Comparison of ENCODE assay signal across 8 mouse cellular contexts in the genomic region with DNA sequence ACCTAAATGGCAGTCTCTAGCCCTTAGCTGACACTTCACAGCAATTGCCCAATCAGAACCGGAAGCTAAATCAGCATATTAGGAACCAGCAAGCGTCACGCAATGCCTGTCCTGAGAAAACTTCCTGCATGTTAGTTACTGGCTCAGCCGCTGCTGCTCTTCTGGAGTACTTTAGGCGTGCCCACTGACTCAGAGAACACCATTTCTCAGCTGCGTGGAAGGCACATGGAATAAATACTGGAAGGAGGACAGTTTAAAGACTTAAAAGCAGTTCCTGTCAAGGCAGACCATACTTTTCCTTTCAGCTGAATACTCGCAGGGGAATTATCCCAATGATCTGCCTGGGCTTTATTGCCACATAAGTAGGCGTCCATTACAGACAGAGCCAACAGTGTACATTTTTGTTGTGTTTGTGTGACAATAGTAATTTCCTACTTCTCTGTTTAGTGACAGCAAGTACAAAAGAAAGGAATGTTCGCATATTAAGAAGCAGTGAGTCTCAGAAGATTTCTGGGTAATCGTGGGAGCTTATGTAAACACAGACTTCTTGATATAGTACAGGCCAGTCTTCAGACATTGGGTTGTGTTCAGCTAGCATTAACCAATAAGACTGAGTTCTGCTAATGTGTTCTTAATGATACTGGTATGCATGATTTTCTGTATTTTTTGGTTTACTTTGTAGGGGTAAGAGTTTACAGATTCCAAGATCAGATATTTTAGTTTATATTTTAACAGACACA.
DNase-seq lines count a peak whose midpoint lies in the region; ATAC-seq and TF ChIP-seq lines count a peak whose summit lies in the region.

No protein-coding gene starts in this region.

- H3K9me3 ChIP-seq in forebrain, embryonic 14.5 days (replicated peaks; ENCODE audit: control insufficient read depth, low read length) = no peaks in the 10 kb centered on the region
- no peaks in the 10 kb centered on the region for H3K9me3 ChIP-seq in forebrain, embryonic 11.5 days (ENCODE audit: control insufficient read depth, low read length)
- no peaks in the 10 kb centered on the region for H3K9me3 ChIP-seq in forebrain, postnatal 0 days (ENCODE audit: low read length)
- no peaks in the 10 kb centered on the region for H3K9me3 ChIP-seq in intestine, embryonic 14.5 days (ENCODE audit: control insufficient read depth, low read length)

- H3K36me3 ChIP-seq in forebrain, embryonic 14.5 days (ENCODE audit: control insufficient read depth, insufficient read depth, low read length) = no peaks in the 10 kb centered on the region
- no peaks in the 10 kb centered on the region for H3K36me3 ChIP-seq in forebrain, embryonic 11.5 days (ENCODE audit: control insufficient read depth, insufficient read depth, low read length)
- no peaks in the 10 kb centered on the region for H3K36me3 ChIP-seq in forebrain, postnatal 0 days (ENCODE audit: insufficient read depth)
- no peaks in the 10 kb centered on the region for H3K36me3 ChIP-seq in intestine, embryonic 14.5 days (ENCODE audit: control insufficient read depth, insufficient read depth, low read length)

- H3K27ac ChIP-seq in forebrain, embryonic 14.5 days (ENCODE audit: low read depth, low read length) = no peak overlapping the region
- no peak overlapping the region for H3K27ac ChIP-seq in forebrain, embryonic 11.5 days (ENCODE audit: low read depth, low read length)
- no peak overlapping the region for H3K27ac ChIP-seq in forebrain, postnatal 0 days (ENCODE audit: low read depth, low read length)
- peak overlapping the region; percentile 82 for H3K27ac ChIP-seq in intestine, embryonic 14.5 days (ENCODE audit: low read depth)

- H3K27me3 ChIP-seq in forebrain, embryonic 14.5 days (replicated peaks; ENCODE audit: control insufficient read depth, insufficient read depth, low read length) = no peaks in the 10 kb centered on the region
- H3K27me3 ChIP-seq in forebrain, embryonic 11.5 days (ENCODE audit: control insufficient read depth, insufficient read depth, low read length) = no peaks in the 10 kb centered on the region
- no peaks in the 10 kb centered on the region for H3K27me3 ChIP-seq in forebrain, postnatal 0 days (ENCODE audit: insufficient read depth, low read length)
- no peaks in the 10 kb centered on the region for H3K27me3 ChIP-seq in intestine, embryonic 14.5 days (replicated peaks; ENCODE audit: control insufficient read depth, insufficient read depth, low read length)

- peaks cover 3% of the 10 kb centered on the region; the same call in 1 of the 2 replicates for H3K4me1 ChIP-seq in forebrain, embryonic 14.5 days (ENCODE audit: control insufficient read depth, insufficient read depth, low read length)
- H3K4me1 ChIP-seq in forebrain, embryonic 11.5 days (replicated peaks; ENCODE audit: control insufficient read depth, insufficient read depth, low read length) = no peaks in the 10 kb centered on the region
- H3K4me1 ChIP-seq in forebrain, postnatal 0 days (ENCODE audit: insufficient read depth) = no peaks in the 10 kb centered on the region
- H3K4me1 ChIP-seq in intestine, embryonic 14.5 days (replicated peaks; ENCODE audit: control insufficient read depth, insufficient read depth, low read length) = peaks cover 6% of the 10 kb centered on the region; the same call in 1 of the 2 replicates

- no peak overlapping the region for H3K9ac ChIP-seq in forebrain, embryonic 14.5 days (ENCODE audit: low read length)
- no peak overlapping the region for H3K9ac ChIP-seq in forebrain, embryonic 11.5 days (ENCODE audit: low read length)
- no peak overlapping the region for H3K9ac ChIP-seq in forebrain, postnatal 0 days
- H3K9ac ChIP-seq in intestine, embryonic 14.5 days (ENCODE audit: low read length) = no peak overlapping the region

- H3K4me3 ChIP-seq in forebrain, embryonic 14.5 days (ENCODE audit: low read depth, low read length) = no peak overlapping the region
- no peak overlapping the region for H3K4me3 ChIP-seq in forebrain, embryonic 11.5 days (ENCODE audit: low read depth, low read length)
- no peak overlapping the region for H3K4me3 ChIP-seq in forebrain, postnatal 0 days (ENCODE audit: low read depth, low read length)
- no peak overlapping the region; the same call in 1 of the 2 replicates for H3K4me3 ChIP-seq in intestine, embryonic 14.5 days (ENCODE audit: low read depth, low read length)

- DNase-seq in forebrain, embryonic 14.5 days (ENCODE audit: low spot score) = peak; percentile 35
- DNase-seq in forebrain, embryonic 11.5 days (ENCODE audit: low spot score) = no peak
- peak; percentile 10 for DNase-seq in forebrain, postnatal 0 days
- peak; percentile 58 for DNase-seq in intestine, embryonic 14.5 days (ENCODE audit: low spot score)
- DNase-seq in lung, postnatal 14 days = peak; percentile 37
- no peak for DNase-seq in thymus, postnatal 14 days
- no peak for DNase-seq in thymus, postnatal 10 days (ENCODE audit: low spot score in 2 of 2)
- DNase-seq in thymus, postnatal 4 days = no peak

- 63% methylated on average over 10 of the region's 10 CpGs for WGBS in forebrain, embryonic 14.5 days
- 84% methylated on average over 10 of the region's 10 CpGs for WGBS in forebrain, embryonic 11.5 days
- WGBS in forebrain, postnatal 0 days = 54% methylated on average over 10 of the region's 10 CpGs
- WGBS in intestine, embryonic 14.5 days = 22% methylated on average over 10 of the region's 10 CpGs

- no peak for TF ChIP-seq CTCF in forebrain, postnatal 0 days (IDR thresholded peaks at IDR 0.05; ENCODE audit: low read depth)

- H3K4me2 ChIP-seq in forebrain, embryonic 14.5 days (ENCODE audit: low read length) = no peak overlapping the region
- no peak overlapping the region for H3K4me2 ChIP-seq in forebrain, embryonic 11.5 days (ENCODE audit: low read depth, low read length, severe bottlenecking)
- H3K4me2 ChIP-seq in forebrain, postnatal 0 days (ENCODE audit: low read depth) = no peak overlapping the region
- H3K4me2 ChIP-seq in intestine, embryonic 14.5 days (ENCODE audit: low read length) = peak overlapping the region; percentile 37

- 0 out of 2 replicates have a peak, but pooled peaks have one; percentile 23 for ATAC-seq in forebrain, embryonic 14.5 days
- ATAC-seq in forebrain, embryonic 11.5 days (replicated peaks; ENCODE audit: low FRiP score) = no peak
- peak; percentile 59 for ATAC-seq in forebrain, postnatal 0 days
- ATAC-seq in intestine, embryonic 14.5 days (replicated peaks; ENCODE audit: low FRiP score, low TSS enrichment, low read depth) = peak; percentile 77

Comparison
In these comparisons a context has a peak if more than half of its experiments do, and no peak if none do; other contexts are left out.
1. DNase-seq: peak in forebrain, embryonic 14.5 days (single experiment), forebrain, postnatal 0 days (single experiment), intestine, embryonic 14.5 days (single experiment) and lung, postnatal 14 days (single experiment); none in forebrain, embryonic 11.5 days (single experiment), thymus, postnatal 14 days (single experiment), thymus, postnatal 10 days (0 of 2) and thymus, postnatal 4 days (single experiment).